Mouse (Mus musculus) embryonic facial prominence, embryonic 14.5 days (tissue): ENCODE results near the gene Tsc1. TPM values are rescaled to one million over a fixed set of nuclear protein-coding genes. Genes with fewer than 3 reads are reported as not detected.

Experiments used
- ATAC-seq: fragments of 200-750 bp; cut with Nextera tagmentation; 2 replicates; pipeline ENCODE4 v1.8.0; 2017; ENCODE audit warnings: low read depth, moderate number of reproducible peaks, moderate TSS enrichment
- DNase-seq: peaks from one replicate; pipeline ENCODE4 v3.0.0-alpha.2; 2015; ENCODE audit warnings: low spot score
- H3K27ac ChIP-seq: fragments of 300-500 bp; sonication (generic); replicated peaks from 2 replicates; pipeline ENCODE4 v1.5.1; 2014; ENCODE audit warnings: low read depth, mild to moderate bottlenecking, low read length, moderate library complexity
- H3K27me3 ChIP-seq: fragments of 300-500 bp; sonication (generic); replicated peaks from 2 replicates; pipeline ENCODE4 v1.6.1; 2014; ENCODE audit warnings: low read length; ENCODE audit not compliant: control insufficient read depth, insufficient read depth
- H3K36me3 ChIP-seq: fragments of 300-500 bp; sonication (generic); 2 replicates; pipeline ENCODE4 v1.6.1; 2014; ENCODE audit warnings: low read length, mixed read lengths; ENCODE audit not compliant: control insufficient read depth, insufficient read depth
- H3K4me1 ChIP-seq: fragments of 300-500 bp; sonication (generic); 2 replicates; pipeline ENCODE4 v1.6.1; 2014; ENCODE audit warnings: antibody characterized with exemption, low read length; ENCODE audit not compliant: control insufficient read depth, insufficient read depth
- H3K4me2 ChIP-seq: fragments of 300-500 bp; sonication (generic); 2 replicates; pipeline ENCODE4 v1.6.1; 2014; ENCODE audit warnings: low read depth, mild to moderate bottlenecking, low read length, moderate library complexity, mixed read lengths
- H3K4me3 ChIP-seq: fragments of 300-500 bp; sonication (generic); 2 replicates; pipeline ENCODE4 v1.5.1; 2014; ENCODE audit warnings: low read depth, mild to moderate bottlenecking, low read length
- H3K9ac ChIP-seq: fragments of 300-500 bp; sonication (generic); 2 replicates; pipeline ENCODE4 v1.6.1; 2014; ENCODE audit warnings: low read depth, mild to moderate bottlenecking, low read length, moderate library complexity, mixed read lengths
- H3K9me3 ChIP-seq: fragments of 300-500 bp; sonication (generic); 2 replicates; pipeline ENCODE4 v1.6.1; 2016; ENCODE audit warnings: low read length; ENCODE audit not compliant: control insufficient read depth
- WGBS: fragments of 180-500 bp; shearing (Covaris S2); extraction: QIAGEN DNeasy Blood & Tissue Kit; methylation state at CpG from one replicate; pipeline ENCODE4 v1.1.7; 2014; 5-methylcytosine and 5-hydroxymethylcytosine counted together
- polyA plus RNA-seq: library from polyadenylated mRNA; unstranded; fragments of >200 nt; fragmentation: Nextera tagmentation; extraction: Ambion mirVana; gene quantifications from 2 replicates; pipeline ENCODE4 v1.2.1, GENCODE M21; 2014

Gene Tsc1
- polyA plus RNA-seq, 1 experiment from 2014 or later, result 15.3 TPM

- Histone ChIP-seq H3K4me3 (no peak overlapping the region), H3K27me3 (no peaks in the 10 kb centered on the region), H3K4me2 (no peak overlapping the region), H3K9ac (no peak overlapping the region), H3K9me3 (no peaks in the 10 kb centered on the region), H3K27ac (no peak overlapping the region), H3K36me3 (no peaks in the 10 kb centered on the region), H3K4me1 (no peaks in the 10 kb centered on the region)
- DNase-seq (no peak), ATAC-seq (no peak)
- WGBS, result 83% methylated on average over 15 of the region's 17 CpGs
Measured at GRCm38 (mm10) chr2:28611407-28611787, 29.6 kb upstream of the Tsc1 start.

- H3K27ac ChIP-seq, result no peak overlapping the region
- WGBS, result 53% methylated on average over 10 of the region's 10 CpGs
Measured at GRCm38 (mm10) chr2:28612436-28613063, 28.5 kb upstream of the Tsc1 start.

GRCm38 (mm10) chr2:28613599-28613998 lies 27.4 kb upstream of the Tsc1 start:
- no peak for ATAC-seq
- H3K36me3 ChIP-seq, result no peaks in the 10 kb centered on the region
- no peak overlapping the region for H3K4me2 ChIP-seq
- H3K9ac ChIP-seq, result no peak overlapping the region
- DNase-seq, result no peak
- H3K4me1 ChIP-seq, result no peaks in the 10 kb centered on the region
- whole genome bisulfite sequencing, result 91% methylated on average over 10 of the region's 10 CpGs
- H3K27me3 ChIP-seq, result no peaks in the 10 kb centered on the region
- H3K4me3 ChIP-seq, result no peak overlapping the region
- H3K27ac ChIP-seq, result no peak overlapping the region
- H3K9me3 ChIP-seq, result no peaks in the 10 kb centered on the region

More at GRCm38 (mm10) chr2:28612436-28613063, 28.5 kb upstream of the Tsc1 start:
- no peaks in the 10 kb centered on the region for H3K36me3 ChIP-seq
- H3K4me2 ChIP-seq, result no peak overlapping the region
- no peak overlapping the region for H3K9ac ChIP-seq
- DNase-seq, result no peak
- H3K9me3 ChIP-seq, result no peaks in the 10 kb centered on the region
- no peak for ATAC-seq
- no peaks in the 10 kb centered on the region for H3K27me3 ChIP-seq
- H3K4me3 ChIP-seq, result no peak overlapping the region
- H3K4me1 ChIP-seq, result no peaks in the 10 kb centered on the region

- H3K9ac ChIP-seq, result no peak overlapping the region
- H3K4me2 ChIP-seq, result no peak overlapping the region
- H3K36me3 ChIP-seq, result no peaks in the 10 kb centered on the region
- H3K4me1 ChIP-seq, result no peaks in the 10 kb centered on the region
- no peak overlapping the region for H3K4me3 ChIP-seq
- H3K27me3 ChIP-seq, result peaks cover 9% of the 10 kb centered on the region
- H3K27ac ChIP-seq, result no peak overlapping the region
- no peaks in the 10 kb centered on the region for H3K9me3 ChIP-seq
- WGBS, result 29% methylated on average over 5 of the region's 5 CpGs
- DNase-seq (no peak), ATAC-seq (no peak)
Measured at GRCm38 (mm10) chr2:28616358-28616757, 24.7 kb upstream of the Tsc1 start.

GRCm38 (mm10) chr2:28616874-28617273 lies 24.2 kb upstream of the Tsc1 start:
- ATAC-seq, result no peak
- H3K4me2 ChIP-seq, result no peak overlapping the region
- DNase-seq, result no peak

GRCm38 (mm10) chr2:28617498-28618486 lies 23.2 kb upstream of the Tsc1 start:
- DNase-seq (no peak), ATAC-seq (no peak)
- H3K4me2 ChIP-seq, result no peak overlapping the region
- H3K9me3 ChIP-seq, result no peaks in the 10 kb centered on the region
- H3K27me3 ChIP-seq, result peaks cover 16% of the 10 kb centered on the region
- H3K4me1 ChIP-seq, result no peaks in the 10 kb centered on the region
- WGBS, result 66% methylated on average over 7 of the region's 8 CpGs
- no peaks in the 10 kb centered on the region for H3K36me3 ChIP-seq
- H3K4me3 ChIP-seq, result no peak overlapping the region
- H3K27ac ChIP-seq, result no peak overlapping the region
- H3K9ac ChIP-seq, result no peak overlapping the region

More at GRCm38 (mm10) chr2:28616874-28617273, 24.2 kb upstream of the Tsc1 start:
- Histone ChIP-seq H3K36me3 (no peaks in the 10 kb centered on the region), H3K27me3 (peaks cover 14% of the 10 kb centered on the region), H3K4me3 (no peak overlapping the region), H3K9me3 (no peaks in the 10 kb centered on the region), H3K27ac (no peak overlapping the region), H3K9ac (no peak overlapping the region), H3K4me1 (no peaks in the 10 kb centered on the region)
- 88% methylated on average over 9 of the region's 9 CpGs for WGBS

GRCm38 (mm10) chr2:28618777-28619336 lies 22.2 kb upstream of the Tsc1 start:
- no peak overlapping the region for H3K4me2 ChIP-seq
- no peak overlapping the region for H3K27ac ChIP-seq
- ATAC-seq (no peak), DNase-seq (no peak)
- H3K4me3 ChIP-seq, result no peak overlapping the region
- peaks cover 16% of the 10 kb centered on the region for H3K27me3 ChIP-seq
- H3K9ac ChIP-seq, result no peak overlapping the region
- no peaks in the 10 kb centered on the region for H3K36me3 ChIP-seq
- no peaks in the 10 kb centered on the region for H3K4me1 ChIP-seq
- no peaks in the 10 kb centered on the region for H3K9me3 ChIP-seq
- 83% methylated on average over 6 of the region's 6 CpGs for WGBS

- WGBS, result 86% methylated on average over 6 of the region's 6 CpGs
- no peak for ATAC-seq
- H3K27me3 ChIP-seq, result peaks cover 16% of the 10 kb centered on the region
Measured at GRCm38 (mm10) chr2:28619369-28619768, 21.7 kb upstream of the Tsc1 start.

More at GRCm38 (mm10) chr2:28619369-28619768, 21.7 kb upstream of the Tsc1 start:
- no peak overlapping the region for H3K4me3 ChIP-seq
- DNase-seq, result no peak
- H3K4me2 ChIP-seq, result no peak overlapping the region
- H3K36me3 ChIP-seq, result no peaks in the 10 kb centered on the region
- no peaks in the 10 kb centered on the region for H3K4me1 ChIP-seq
- no peak overlapping the region for H3K9ac ChIP-seq
- H3K9me3 ChIP-seq, result no peaks in the 10 kb centered on the region
- H3K27ac ChIP-seq, result no peak overlapping the region
